Mouse (Mus musculus) naive thymus-derived CD4-positive, alpha-beta T cell, adult 2 months (primary cell): ENCODE measurements at regions not wholly inside any gene's neighbourhood (a gene's known extent, or its start where the extent isn't known, plus 50 kb on each side); places are given as distances from the start of the nearest gene placed in this dataset.
A peak's percentile ranks its signal among the peaks of the same experiment; 100 is the strongest.

Experiments used
- DNase-seq: peaks from one replicate; pipeline ENCODE4 v3.0.0-alpha.2; 2011; ENCODE audit warnings: low read depth

DNA sequence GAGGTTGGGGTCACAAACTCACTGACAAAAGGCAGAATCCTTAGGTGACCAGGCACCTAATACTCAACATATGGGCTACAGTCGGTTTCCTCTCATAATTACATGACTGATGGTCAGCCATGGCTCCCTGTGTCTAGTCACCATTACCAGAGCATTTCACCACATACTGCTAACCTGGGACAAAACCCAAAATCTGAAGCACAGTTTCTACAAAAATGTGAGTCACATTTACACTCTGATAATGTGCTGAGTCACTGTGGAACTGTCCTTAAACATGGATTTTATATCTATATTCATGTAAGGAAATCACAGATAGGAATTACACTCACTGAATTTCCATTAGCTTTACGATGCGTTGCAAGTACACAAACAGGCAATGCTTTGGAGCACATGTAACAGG lies 267.1 kb downstream of the Gm11361 start:
- DNase-seq = no peak

DNA sequence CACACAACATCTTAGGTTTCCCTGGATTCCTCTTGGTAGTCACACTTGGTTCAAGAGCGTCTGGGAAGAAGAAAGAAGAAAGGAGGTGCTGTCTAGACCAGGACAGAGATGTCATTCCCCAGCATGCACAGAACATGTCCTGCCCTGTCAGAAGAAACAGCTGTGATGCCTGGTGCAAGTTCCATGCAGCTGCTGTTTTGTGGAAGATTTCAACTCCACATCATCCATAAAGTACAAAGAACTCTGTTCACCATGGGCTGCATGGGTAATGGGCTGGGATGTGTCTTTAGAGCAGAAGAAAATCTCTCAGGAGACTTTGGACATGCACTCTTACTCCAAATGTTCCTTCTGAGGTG lies 262.8 kb downstream of the Gm11361 start:
- no peak for DNase-seq

DNA sequence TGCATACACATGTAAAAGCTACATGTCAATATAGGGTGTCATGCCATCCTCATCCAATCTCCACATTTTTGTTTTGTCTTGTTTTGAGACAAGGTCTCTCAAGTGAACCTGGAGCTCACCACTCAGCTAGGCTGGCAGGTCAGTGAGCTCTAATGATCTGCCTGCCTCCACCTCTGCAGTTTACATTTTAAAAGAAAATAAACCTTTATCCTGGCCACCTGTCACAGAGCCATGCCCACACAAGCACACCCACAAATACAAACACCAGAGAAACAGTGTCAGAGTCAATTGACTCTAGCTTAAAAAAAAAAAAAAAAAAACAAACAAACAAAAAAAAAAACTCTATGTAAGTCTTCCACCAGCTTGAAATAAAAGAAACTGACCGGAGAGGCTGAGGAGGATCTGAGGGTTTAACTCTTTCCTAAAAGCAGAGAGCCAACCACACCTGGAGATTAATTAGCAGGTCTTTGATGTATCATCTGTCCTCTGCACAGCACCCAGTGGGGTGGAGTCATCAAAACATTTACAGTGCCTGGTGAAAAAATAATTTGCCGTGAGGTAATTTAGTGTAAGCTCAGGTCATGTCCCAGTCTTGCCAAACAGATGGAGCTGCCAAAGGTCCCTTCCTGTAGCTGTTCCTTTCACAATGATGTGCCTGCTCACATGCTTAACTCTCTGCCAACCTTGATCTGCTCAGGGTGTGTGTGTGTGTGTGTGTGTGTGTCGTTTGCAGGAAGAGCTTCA lies 262.2 kb downstream of the Gm11361 start:
- no peak for DNase-seq

DNA sequence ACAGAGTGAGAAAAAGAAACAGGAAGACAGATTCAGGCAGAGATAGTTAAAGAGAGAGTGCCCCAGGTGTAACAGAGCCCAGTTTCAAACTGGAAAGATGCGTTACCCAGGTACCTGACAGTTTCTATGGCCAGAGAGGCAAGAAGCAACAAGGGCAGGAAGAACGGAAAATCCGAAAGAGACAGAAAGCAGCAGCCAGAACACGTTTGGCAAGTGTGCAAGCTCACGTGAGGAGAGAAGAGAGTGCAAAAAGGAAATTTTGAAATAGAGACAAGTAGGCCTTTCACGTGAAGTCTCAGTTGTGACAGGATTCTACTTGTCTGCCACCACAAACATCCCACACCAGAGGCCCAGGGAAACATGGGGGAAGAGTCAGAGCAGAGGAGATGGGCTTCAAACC lies 259.8 kb downstream of the Gm11361 start:
- peak; percentile 47 for DNase-seq

DNA sequence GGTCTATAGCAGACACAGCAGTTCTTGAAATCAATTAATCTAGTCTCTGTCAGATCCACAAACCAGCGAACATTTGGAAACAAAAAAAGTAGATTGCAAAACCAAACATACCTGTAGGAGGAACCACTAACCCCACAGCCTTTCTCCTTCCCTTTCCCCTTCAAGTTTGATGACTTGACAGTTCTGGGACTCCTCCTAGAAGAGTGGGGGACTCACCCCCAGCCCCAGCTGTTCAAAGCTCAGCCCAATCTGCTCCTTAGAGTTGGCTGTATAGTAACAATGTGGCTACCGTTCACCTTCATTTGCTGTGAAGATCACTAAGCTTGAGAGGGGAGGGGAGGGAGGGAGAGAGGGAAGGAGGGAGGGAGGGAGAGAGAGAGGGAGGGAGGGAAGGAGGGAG lies 259.3 kb downstream of the Gm11361 start:
- DNase-seq = peak; percentile 34

DNA sequence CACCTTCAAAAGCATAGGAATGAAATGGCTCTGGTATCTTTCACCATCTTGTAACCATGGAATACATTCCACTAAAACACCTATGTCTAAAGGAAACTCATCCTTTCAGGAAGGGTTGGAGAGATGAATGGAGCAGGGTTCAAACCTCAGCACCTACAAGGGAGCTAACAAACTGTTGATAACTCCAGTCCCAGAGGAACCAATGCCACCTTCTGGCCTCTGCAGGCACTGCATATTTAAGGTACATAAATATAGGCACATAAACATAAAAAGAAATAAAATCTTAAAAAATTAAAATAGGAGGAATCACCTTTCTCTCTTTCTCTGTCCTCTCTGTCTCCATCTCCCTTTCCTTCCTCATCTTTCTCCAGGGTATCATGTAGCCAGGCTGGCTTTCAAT lies 256.9 kb downstream of the Gm11361 start:
- DNase-seq = peak; percentile 32

DNA sequence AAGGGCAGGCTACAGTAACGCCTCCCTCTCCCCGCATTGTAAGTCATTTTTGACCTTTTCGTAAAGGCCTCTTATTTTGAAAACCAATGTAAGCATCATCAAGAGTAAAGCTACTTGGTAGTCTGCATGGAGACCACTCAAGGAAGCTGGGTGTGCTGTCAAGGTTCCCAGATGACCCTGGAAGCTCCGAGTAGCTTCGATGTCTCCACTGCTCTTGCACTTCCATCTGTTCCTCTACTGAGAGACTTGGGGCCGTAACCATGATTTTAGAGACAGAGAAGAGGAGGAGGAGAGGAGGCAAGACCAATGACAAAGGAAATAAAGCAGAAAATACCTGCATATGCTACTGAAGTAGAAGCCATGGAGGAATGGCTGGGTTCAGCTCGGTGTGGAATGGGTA lies 256.0 kb downstream of the Gm11361 start:
- no peak for DNase-seq

DNA sequence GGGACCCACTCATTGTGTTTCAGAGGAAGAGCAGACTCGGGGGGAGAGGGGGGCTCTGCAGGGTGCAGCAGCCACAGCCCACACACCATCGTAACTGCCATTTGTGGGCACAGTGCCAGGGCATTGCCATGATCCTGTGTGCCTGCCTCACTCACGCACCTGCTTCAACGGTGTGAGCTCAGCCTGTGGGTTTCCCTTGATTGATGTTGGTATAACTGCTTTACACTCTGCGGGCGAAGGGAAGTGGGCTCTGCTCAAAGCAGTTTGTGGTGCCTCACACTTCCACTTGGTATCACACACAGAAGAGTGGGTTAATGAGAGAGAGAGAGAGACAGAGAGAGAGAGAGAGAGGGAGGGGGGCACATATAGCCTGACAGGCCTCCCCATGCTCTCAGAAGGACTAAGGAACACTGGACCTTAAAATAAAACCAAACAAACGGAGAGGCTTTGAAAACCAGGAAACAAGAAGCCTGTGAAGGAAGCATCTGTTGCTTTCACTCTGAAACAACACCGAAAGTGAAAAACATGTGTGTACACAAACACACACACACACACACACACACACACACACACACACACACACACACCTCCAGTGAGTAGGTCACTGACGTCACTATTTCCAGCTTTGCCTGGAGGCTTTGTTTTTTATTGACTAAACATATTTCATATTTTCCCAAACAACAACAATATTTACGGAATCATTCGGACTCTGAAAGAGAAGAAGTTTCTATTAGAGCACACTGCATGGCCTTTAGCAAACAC lies 255.4 kb downstream of the Gm11361 start:
- DNase-seq = peak; percentile 94

DNA sequence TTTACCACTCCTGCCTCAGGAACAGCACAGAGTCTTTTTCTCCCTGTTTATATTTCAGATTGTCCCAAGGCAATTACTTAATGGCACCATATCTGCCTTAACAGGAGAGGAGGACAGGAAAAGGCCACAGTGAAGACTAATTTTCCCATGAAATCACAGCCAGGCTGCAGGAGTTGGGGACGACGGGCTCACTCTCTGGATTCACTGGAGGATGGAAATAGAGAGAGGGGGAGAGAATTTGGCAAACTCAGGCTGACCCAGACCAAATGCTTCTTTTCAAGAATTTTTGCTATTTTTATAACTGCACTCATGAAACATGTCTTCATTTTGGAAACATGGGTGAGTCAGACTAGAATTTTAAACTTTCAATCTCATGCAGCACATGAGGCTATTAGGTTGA lies 250.9 kb downstream of the Gm11361 start:
- DNase-seq = no peak

DNA sequence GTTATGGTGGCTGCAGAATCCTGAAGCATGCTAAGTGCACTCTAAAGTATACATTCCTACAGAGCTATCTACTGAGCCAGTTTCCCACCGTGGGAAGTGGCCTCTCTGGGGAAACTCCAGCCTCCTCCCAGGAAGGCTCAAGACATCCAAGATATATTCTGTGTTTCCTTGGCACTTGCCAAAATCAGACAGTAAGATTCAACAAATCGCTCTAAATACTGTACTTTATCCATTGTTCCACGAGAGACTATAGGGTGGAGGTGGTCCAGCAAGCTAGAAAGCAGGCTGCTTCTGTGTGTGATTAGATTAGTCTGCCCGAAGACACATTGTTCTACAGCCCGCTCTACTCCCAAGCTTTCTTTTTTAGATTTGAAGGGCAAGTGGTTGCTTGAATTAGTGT lies 250.5 kb downstream of the Gm11361 start:
- DNase-seq = no peak

DNA sequence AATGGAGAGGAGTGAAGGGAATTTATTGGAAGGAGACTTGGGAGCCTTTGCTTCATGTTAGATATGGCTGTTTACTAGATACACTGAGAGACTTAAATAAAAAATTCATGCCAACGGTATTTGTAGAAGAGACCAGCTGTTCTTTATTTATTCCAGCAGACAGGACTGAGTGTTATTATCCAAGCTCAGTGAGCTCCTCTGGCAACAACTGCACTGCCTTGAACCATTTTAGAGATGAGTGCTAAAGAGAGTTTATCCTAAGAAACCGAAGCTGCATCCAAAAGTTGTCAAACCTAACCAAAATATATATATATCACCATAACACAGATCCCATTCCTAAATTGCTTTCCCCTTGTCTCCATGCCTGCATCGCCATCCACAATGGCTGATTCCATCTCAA lies 247.0 kb downstream of the Gm11361 start:
- DNase-seq = no peak

DNA sequence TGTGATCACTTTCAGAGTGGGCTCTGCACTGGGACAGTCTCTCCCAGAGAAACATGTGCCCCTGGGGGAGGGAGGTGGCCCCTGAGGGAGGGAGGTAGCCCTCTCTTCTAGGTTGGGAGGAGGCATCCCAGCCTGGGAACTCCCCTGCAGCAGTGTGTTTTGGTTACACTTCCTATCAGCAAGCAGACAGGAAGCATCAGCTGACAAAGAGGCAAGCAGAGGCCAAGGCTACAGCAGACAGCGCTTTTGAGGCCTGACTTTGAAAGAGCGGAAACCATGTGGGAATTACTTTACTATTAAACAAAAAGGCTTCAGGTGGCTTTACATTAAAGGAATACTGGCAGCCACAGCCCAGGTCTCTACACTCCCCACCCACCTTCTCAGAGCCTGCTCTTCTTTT lies 244.8 kb downstream of the Gm11361 start:
- DNase-seq = peak; percentile 79

DNA sequence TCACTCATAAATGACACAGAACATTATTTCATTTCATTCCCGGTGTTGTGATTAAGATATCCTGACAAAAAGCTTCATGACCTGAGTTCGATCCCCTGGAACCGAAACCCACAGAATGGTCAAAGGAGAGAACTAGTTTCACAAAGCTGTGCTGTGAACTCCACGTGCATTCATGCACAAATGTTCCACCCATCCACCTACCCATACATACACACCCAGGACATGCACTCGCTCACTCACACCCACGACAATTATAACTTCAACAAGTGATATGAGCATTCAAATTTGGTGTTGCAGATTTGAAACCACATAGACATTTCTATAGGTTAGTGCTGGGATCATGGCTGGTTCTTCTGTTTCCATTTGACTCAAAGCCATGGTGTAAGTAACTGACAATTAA lies 243.4 kb downstream of the Gm11361 start:
- no peak for DNase-seq

DNA sequence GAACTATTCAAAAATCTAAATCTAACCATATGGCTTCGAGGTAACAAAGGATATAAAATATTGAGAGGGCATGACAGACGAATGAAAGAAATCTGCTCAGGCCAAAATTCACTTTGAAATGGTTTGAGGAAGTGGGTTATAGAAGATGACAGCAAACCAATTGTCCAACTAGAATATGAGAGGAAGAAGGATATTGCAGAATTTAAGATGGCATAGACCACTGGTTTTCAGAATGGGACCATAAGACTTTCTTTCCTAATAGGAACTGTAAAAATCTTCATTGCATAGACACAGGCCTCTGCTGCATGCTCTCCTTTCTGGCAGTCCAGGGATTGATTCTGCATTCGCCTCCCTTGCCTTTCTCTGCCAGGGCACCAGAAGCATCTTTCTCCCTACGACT lies 240.2 kb downstream of the Gm11361 start:
- no peak for DNase-seq

DNA sequence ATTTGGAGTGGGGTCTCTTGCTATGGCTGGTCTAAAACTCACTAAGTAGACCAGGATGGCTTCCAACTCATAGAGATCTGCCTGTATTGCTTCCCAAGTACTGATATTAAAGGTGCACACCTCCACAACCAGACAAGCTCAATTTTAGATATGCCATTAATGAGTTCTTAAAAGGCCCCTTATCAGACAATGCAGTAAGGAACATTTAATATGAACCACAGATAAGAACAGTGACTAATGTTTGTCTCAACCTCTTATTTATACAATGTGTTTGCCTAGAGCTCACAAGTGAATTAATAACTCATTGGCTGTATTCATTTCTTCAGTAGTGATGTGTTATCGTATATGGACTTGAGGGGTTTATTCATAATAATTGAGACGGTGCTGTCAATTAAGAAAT lies 234.7 kb downstream of the Gm11361 start:
- no peak for DNase-seq

DNA sequence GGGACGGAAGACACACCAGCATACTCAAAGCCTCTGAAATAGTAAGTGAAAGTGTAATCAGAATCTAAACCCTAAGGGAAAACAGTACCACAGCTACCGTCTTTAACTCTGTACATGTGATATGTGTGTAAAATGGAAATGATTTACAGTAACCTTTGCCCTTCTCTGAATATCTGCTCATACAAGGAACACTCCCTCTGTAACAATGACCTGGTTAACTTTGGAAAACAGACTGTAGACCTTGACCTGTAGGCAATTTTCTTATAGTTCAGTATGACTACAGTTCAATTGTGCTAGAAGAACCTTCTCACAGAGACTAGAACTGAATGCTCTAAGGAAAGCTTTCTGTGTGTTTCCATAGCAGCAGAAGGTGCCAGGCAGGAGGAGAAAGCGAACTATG lies 226.4 kb downstream of the Gm11361 start:
- DNase-seq = no peak

DNA sequence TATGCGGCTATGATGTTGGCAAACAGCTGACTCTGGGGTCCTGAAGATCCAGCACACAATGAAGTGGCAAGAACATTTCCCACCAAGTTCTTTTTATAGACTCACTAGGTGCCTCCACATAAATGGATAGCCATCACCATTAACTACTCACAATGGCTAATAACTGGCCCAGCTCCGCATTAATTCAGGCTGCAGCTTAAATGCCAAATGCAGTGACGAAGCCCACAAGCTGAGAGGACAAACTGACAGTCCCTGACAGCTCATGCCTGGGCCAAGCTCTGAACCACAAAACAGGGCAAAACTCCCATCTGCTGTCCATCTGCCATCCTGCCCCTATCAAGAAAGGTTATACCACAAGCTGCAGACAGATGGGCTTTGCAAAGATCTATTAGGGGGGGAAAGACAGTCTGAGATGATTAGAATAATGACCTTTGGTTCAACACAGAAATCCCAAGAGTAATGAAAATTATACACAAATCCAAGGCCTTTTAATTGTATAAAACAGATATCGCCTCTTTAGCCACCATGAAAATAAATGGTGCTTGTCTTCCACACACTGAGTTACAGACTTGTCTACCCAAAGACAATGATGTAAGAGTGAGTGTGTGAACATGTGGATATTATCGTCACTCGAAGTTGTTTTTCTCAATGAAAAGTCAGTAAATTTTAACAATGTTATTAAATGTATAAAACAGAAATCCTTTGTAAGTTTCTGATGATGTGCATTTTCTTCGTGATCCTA lies 224.1 kb downstream of the Gm11361 start:
- no peak for DNase-seq

DNA sequence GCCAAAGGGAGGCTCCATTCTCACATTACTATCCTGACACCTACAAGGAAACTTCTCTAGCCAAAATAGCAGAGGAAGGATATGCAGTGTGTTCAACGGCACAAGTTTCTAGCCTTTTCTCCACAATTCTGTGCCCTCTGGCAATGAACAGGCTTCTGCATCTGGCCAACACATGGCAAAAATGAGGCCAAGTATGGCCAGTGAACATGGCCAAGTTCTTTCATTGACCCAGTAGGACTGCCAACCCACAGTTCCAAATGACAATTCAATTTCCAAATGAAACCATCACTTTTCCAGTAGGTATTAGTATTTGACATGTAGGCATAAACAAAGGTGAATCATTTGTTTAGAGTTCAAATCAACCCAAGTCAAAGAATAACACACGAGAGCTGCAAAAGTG lies 208.8 kb downstream of the Gm11361 start:
- DNase-seq = no peak

DNA sequence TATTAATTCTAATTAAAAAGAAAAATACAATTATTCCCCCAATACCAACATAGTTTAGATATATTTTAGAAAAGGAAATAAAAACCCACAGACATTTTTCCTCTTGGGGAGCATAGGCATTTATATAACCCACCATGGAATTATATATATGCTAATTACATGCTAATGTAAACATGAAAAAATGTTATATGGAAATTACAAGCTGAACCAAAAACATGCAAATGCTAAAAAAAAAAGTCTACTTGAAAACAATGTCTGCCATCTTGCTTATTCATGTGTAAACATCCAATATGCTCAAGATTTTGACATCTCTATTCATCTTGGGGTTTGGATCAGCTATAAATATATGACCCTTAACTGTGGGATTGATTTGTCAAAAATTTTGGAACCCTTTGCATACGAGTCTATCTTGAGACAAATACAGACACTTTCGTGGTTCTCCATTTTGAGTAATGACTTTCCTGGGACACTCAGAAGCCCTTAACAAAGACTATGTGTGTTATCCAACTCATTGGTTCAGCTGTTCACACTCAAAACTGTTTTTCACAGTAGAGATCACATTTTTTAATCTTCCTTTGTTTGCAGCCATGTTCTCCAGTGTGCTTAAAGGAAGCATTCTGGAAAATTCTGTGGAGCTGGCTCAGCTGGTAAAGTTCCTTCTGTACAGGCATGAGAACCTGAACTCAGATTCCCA lies 208.0 kb downstream of the Gm11361 start:
- no peak for DNase-seq

DNA sequence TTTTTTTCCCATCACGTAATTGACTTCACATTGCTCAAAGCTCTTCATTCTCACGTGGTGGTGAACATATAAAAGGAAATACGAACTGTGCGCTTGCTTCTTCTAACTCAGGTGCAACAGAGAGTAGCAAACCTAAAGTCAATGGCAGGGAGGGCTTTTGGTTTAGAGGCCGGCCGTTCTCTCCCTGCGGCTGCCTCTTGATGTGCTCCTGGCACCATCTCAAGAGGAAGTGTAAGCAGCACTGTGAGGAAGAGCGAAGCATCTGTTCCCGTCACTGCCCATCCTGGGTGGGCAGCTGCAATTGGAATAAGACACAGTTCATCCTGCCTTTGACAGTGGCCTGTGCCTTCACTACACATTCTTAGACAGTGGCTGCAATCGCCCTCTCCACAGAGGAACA lies 204.0 kb downstream of the Gm11361 start:
- peak; percentile 5 for DNase-seq

DNA sequence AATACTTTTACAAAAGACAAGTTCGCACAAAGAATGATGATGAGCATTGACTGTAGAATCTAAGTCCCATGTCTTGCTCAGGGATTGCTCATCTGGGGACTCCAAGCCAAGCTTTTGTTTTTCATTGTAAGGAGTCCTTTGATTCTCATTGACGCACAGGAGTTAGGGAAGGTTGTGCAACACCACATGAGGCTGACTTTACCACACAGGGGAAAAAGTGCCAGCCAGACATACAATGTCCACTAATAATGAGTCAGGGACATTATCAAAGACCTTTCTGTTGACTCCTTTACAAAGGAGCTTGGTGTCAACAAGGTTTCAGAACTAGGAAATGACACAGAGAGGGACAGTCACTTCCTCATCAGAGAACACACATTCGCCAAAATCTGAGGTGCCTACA lies 200.1 kb downstream of the Gm11361 start:
- no peak for DNase-seq

DNA sequence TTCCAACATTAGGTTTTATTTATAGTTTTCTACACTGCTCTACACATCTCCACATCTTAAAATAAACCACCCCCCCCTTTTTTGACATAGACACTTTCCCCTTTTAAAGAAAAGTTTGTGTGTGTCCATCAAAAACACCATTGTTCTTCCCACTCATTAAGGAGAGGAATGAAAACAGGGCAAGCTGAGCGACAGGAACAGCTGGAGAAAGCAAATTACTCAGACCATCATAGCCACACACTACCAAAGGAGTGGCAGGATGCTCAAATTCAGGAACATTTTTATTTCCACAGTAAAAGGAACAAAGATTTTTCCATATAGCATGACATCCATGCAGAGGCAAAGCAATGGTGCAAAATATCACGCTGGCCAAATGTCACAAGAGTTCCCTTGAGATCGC lies 198.6 kb downstream of the Gm11361 start:
- no peak for DNase-seq

DNA sequence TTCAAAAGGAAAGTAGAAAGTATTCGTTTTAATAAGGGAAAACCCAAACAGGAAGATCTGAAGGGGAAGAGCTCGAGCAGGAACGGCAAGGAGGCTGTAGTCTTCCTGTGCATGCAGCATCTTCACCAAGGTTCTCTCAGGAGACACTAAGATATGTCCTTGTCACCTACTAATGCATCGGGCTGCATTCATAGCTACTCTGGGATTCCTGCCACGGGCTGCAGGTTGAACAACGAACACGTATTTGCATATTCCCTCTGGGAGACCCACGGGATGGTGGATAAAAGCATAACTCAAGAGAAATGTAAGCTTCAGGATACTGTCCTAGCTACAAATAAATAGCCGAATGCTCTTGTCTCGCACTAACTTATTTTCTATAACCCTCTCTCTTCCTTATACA lies 197.7 kb downstream of the Gm11361 start:
- DNase-seq = no peak
